Mouse (Mus musculus): ENCODE data around the gene Paics. TPM values are rescaled to one million over a fixed set of nuclear protein-coding genes. Genes with fewer than 3 reads are reported as not detected.

Paics gene
- polyA plus RNA-seq, 1 experiment from 2014 or later, result 223 TPM

GRCm38 (mm10) chr5:76928124-76928832 is 22.8 kb upstream of the Paics start:
- no peaks in the 10 kb centered on the region for H3K27me3 ChIP-seq
- 0 out of 2 replicates have a peak, but pooled peaks have one; percentile 65 for ATAC-seq (ENCODE audit: insufficient number of reproducible peaks, low FRiP score, low TSS enrichment, low read depth)
- H3K4me1 ChIP-seq, result peaks cover 5% of the 10 kb centered on the region
- H3K4me2 ChIP-seq (replicated peaks), result peak overlapping the region; percentile 38
- H3K4me3 ChIP-seq (replicated peaks), result peak overlapping the region; percentile 27
- peak overlapping the region; percentile 81 for H3K27ac ChIP-seq (replicated peaks)
- peaks cover 19% of the 10 kb centered on the region for H3K36me3 ChIP-seq
- WGBS, result 37% methylated on average over 16 of the region's 16 CpGs
- H3K9me3 ChIP-seq (replicated peaks), result no peaks in the 10 kb centered on the region
- no peak overlapping the region for H3K9ac ChIP-seq

GRCm38 (mm10) chr5:76929180-76929877 is 21.8 kb upstream of the Paics start:
- Histone ChIP-seq H3K4me3 (replicated peaks) (no peak overlapping the region), H3K36me3 (peaks cover 19% of the 10 kb centered on the region), H3K27ac (replicated peaks) (peak overlapping the region; percentile 48; the same call in 1 of the 2 replicates), H3K4me1 (peaks cover 5% of the 10 kb centered on the region), H3K4me2 (replicated peaks) (peak overlapping the region; percentile 38; the same call in 1 of the 2 replicates), H3K9me3 (replicated peaks) (no peaks in the 10 kb centered on the region), H3K27me3 (no peaks in the 10 kb centered on the region), H3K9ac (no peak overlapping the region)
- WGBS, result 66% methylated on average over 7 of the region's 7 CpGs
- no peak for ATAC-seq (ENCODE audit: insufficient number of reproducible peaks, low FRiP score, low TSS enrichment, low read depth)

GRCm38 (mm10) chr5:76939717-76940116 is 11.4 kb upstream of the Paics start:
- Histone ChIP-seq H3K4me2 (replicated peaks) (no peak overlapping the region), H3K4me1 (no peaks in the 10 kb centered on the region), H3K27me3 (no peaks in the 10 kb centered on the region), H3K9ac (no peak overlapping the region), H3K4me3 (replicated peaks) (no peak overlapping the region), H3K9me3 (replicated peaks) (no peaks in the 10 kb centered on the region), H3K36me3 (peaks cover 13% of the 10 kb centered on the region; the same call in 1 of the 2 replicates), H3K27ac (replicated peaks) (no peak overlapping the region)
- ATAC-seq (ENCODE audit: insufficient number of reproducible peaks, low FRiP score, low TSS enrichment, low read depth), result no peak
- WGBS, result 91% methylated on average over 8 of the region's 8 CpGs

- no peaks in the 10 kb centered on the region for H3K27me3 ChIP-seq
- 73% methylated on average over 4 of the region's 4 CpGs for WGBS
- ATAC-seq (ENCODE audit: insufficient number of reproducible peaks, low FRiP score, low TSS enrichment, low read depth), result no peak
- H3K27ac ChIP-seq (replicated peaks), result no peak overlapping the region
- H3K9me3 ChIP-seq (replicated peaks), result no peaks in the 10 kb centered on the region
- H3K4me2 ChIP-seq (replicated peaks), result no peak overlapping the region
- H3K4me3 ChIP-seq (replicated peaks), result no peak overlapping the region
- no peak overlapping the region for H3K9ac ChIP-seq
- peaks cover 6% of the 10 kb centered on the region; the same call in 1 of the 2 replicates for H3K4me1 ChIP-seq
- H3K36me3 ChIP-seq, result peaks cover 13% of the 10 kb centered on the region; the same call in 1 of the 2 replicates
These were observed 9.1 kb upstream of the Paics start for GRCm38 (mm10) chr5:76941975-76942374.

GRCm38 (mm10) chr5:76942505-76942904 is 8.6 kb upstream of the Paics start:
- H3K27ac ChIP-seq (replicated peaks), result no peak overlapping the region
- WGBS, result 91% methylated on average over 4 of the region's 4 CpGs
- no peaks in the 10 kb centered on the region for H3K9me3 ChIP-seq (replicated peaks)
- no peak overlapping the region for H3K4me3 ChIP-seq (replicated peaks)
- peaks cover 13% of the 10 kb centered on the region; the same call in 1 of the 2 replicates for H3K36me3 ChIP-seq
- ATAC-seq (ENCODE audit: insufficient number of reproducible peaks, low FRiP score, low TSS enrichment, low read depth), result no peak
- H3K4me2 ChIP-seq (replicated peaks), result no peak overlapping the region
- H3K4me1 ChIP-seq, result peaks cover 6% of the 10 kb centered on the region; the same call in 1 of the 2 replicates
- no peaks in the 10 kb centered on the region for H3K27me3 ChIP-seq
- no peak overlapping the region for H3K9ac ChIP-seq

GRCm38 (mm10) chr5:76944965-76945677 is 6.0 kb upstream of the Paics start:
- no peak for ATAC-seq (ENCODE audit: insufficient number of reproducible peaks, low FRiP score, low TSS enrichment, low read depth)
- Histone ChIP-seq H3K4me1 (peaks cover 13% of the 10 kb centered on the region), H3K9ac (no peak overlapping the region), H3K36me3 (0 out of 2 replicates have a peak, but pooled peaks cover 5% of the 10 kb centered on the region), H3K27me3 (no peaks in the 10 kb centered on the region), H3K9me3 (replicated peaks) (no peaks in the 10 kb centered on the region), H3K27ac (replicated peaks) (no peak overlapping the region), H3K4me2 (replicated peaks) (no peak overlapping the region), H3K4me3 (replicated peaks) (no peak overlapping the region)
- 69% methylated on average over 6 of the region's 6 CpGs for WGBS

- Histone ChIP-seq H3K36me3 (0 out of 2 replicates have a peak, but pooled peaks cover 2% of the 10 kb centered on the region), H3K4me2 (replicated peaks) (no peak overlapping the region), H3K4me3 (replicated peaks) (no peak overlapping the region), H3K27ac (replicated peaks) (no peak overlapping the region), H3K9ac (no peak overlapping the region), H3K27me3 (no peaks in the 10 kb centered on the region), H3K4me1 (peaks cover 17% of the 10 kb centered on the region), H3K9me3 (replicated peaks) (no peaks in the 10 kb centered on the region)
- no peak for ATAC-seq (ENCODE audit: insufficient number of reproducible peaks, low FRiP score, low TSS enrichment, low read depth)
- WGBS, result 47% methylated on average over 2 of the region's 2 CpGs
These were observed 5.5 kb upstream of the Paics start for GRCm38 (mm10) chr5:76945678-76946033.

- ATAC-seq (ENCODE audit: insufficient number of reproducible peaks, low FRiP score, low TSS enrichment, low read depth), result no peak
- Histone ChIP-seq H3K4me2 (replicated peaks) (no peak overlapping the region), H3K9ac (no peak overlapping the region), H3K27ac (replicated peaks) (no peak overlapping the region), H3K4me1 (peaks cover 17% of the 10 kb centered on the region), H3K27me3 (no peaks in the 10 kb centered on the region), H3K36me3 (no peaks in the 10 kb centered on the region), H3K4me3 (replicated peaks) (no peak overlapping the region), H3K9me3 (replicated peaks) (no peaks in the 10 kb centered on the region)
- 82% methylated on average over 4 of the region's 4 CpGs for WGBS
These were observed 4.0 kb upstream of the Paics start for GRCm38 (mm10) chr5:76947142-76947541.

- Histone ChIP-seq H3K4me1 (peaks cover 23% of the 10 kb centered on the region), H3K27ac (replicated peaks) (no peak overlapping the region), H3K36me3 (no peaks in the 10 kb centered on the region), H3K4me2 (replicated peaks) (no peak overlapping the region), H3K9ac (no peak overlapping the region), H3K27me3 (no peaks in the 10 kb centered on the region), H3K9me3 (replicated peaks) (no peaks in the 10 kb centered on the region), H3K4me3 (replicated peaks) (no peak overlapping the region)
- ATAC-seq (ENCODE audit: insufficient number of reproducible peaks, low FRiP score, low TSS enrichment, low read depth), result no peak
- 94% methylated on average over 4 of the region's 4 CpGs for WGBS
These were observed 3.3 kb upstream of the Paics start for GRCm38 (mm10) chr5:76947758-76948157.

- no peaks in the 10 kb centered on the region for H3K9me3 ChIP-seq (replicated peaks)
- H3K9ac ChIP-seq, result peak overlapping the region; percentile 63
- H3K4me2 ChIP-seq (replicated peaks), result peak overlapping the region; percentile 85
- WGBS, result under 1% methylated on average over 24 of the region's 24 CpGs
- H3K4me3 ChIP-seq (replicated peaks), result peak overlapping the region; percentile 78
- ATAC-seq (ENCODE audit: insufficient number of reproducible peaks, low FRiP score, low TSS enrichment, low read depth), result 0 out of 2 replicates have a peak, but pooled peaks have one; percentile 0
- H3K4me1 ChIP-seq, result peaks cover 31% of the 10 kb centered on the region
- H3K27ac ChIP-seq (replicated peaks), result peak overlapping the region; percentile 87
- H3K27me3 ChIP-seq, result no peaks in the 10 kb centered on the region
- peaks cover 6% of the 10 kb centered on the region; the same call in 1 of the 2 replicates for H3K36me3 ChIP-seq
These were observed 583 bp upstream of the Paics start for GRCm38 (mm10) chr5:76950343-76951105.
